Mouse (Mus musculus): ENCODE measurements around the gene Grin2b. TPM values are rescaled to one million over a fixed set of nuclear protein-coding genes. Genes with fewer than 3 reads are reported as not detected.

Grin2b gene
- total RNA-seq, 2 experiments from 2014 or later: 0.04 to 0.14 TPM

Small RNAs within 50 kb of the gene (microRNA-seq; reads per million reads assigned to microRNA genes)
- 0 reads per million in 2 experiments for gene Gm22892

Other genes starting within 250 kb of the Grin2b start
- gene Gm8994, start 154.0 kb upstream of the Grin2b start, total RNA-seq (2021): not detected
- gene E330021D16Rik, start 242.1 kb upstream of the Grin2b start, total RNA-seq (2021): not detected

All from gastrocnemius, postnatal 14 days (tissue).